Mouse (Mus musculus) adrenal gland, adult 8-10 months (tissue): ENCODE results near the gene Gprc5c. TPM values are rescaled to one million over a fixed set of nuclear protein-coding genes. Genes with fewer than 3 reads are reported as not detected.

Experiments
- DNase-seq: peaks from one replicate; pipeline ENCODE4 v3.0.0; 2022
- total RNA-seq, 4 experiments: library from RNA; stranded (reverse); gene quantifications; 2 replicates each; pipeline ENCODE4 v1.2.4; 2022

Gene Gprc5c
- total RNA-seq, result 1 to 10 TPM; 4.3 to 7.7 (median 4.6) TPM

GRCm38 (mm10) chr11:114850452-114851268, at the start of gene Gprc5c:
Gene Gprc5c, plus strand, starts transcription at chr11:114851152.
- DNase-seq, result no peak

GRCm38 (mm10) chr11:114801906-114802305, 49.0 kb upstream of the Gprc5c start:
- no peak for DNase-seq

GRCm38 (mm10) chr11:114802540-114803267, 48.2 kb upstream of the Gprc5c start:
- no peak for DNase-seq

GRCm38 (mm10) chr11:114803990-114804389, 47.0 kb upstream of the Gprc5c start:
- no peak for DNase-seq

GRCm38 (mm10) chr11:114807025-114807424, 43.9 kb upstream of the Gprc5c start:
- no peak for DNase-seq

GRCm38 (mm10) chr11:114807686-114808427, 43.1 kb upstream of the Gprc5c start:
- DNase-seq, result no peak

GRCm38 (mm10) chr11:114809371-114809770, 41.6 kb upstream of the Gprc5c start:
- no peak for DNase-seq

GRCm38 (mm10) chr11:114810344-114810743, 40.6 kb upstream of the Gprc5c start:
- DNase-seq, result no peak

GRCm38 (mm10) chr11:114812731-114813240, 38.2 kb upstream of the Gprc5c start:
- DNase-seq, result peak; percentile 70

GRCm38 (mm10) chr11:114814873-114815592, 35.9 kb upstream of the Gprc5c start:
- DNase-seq, result no peak

GRCm38 (mm10) chr11:114816934-114817333, 34.0 kb upstream of the Gprc5c start:
- no peak for DNase-seq

GRCm38 (mm10) chr11:114818185-114818584, 32.8 kb upstream of the Gprc5c start:
- DNase-seq, result no peak

- DNase-seq, result no peak
Measured at GRCm38 (mm10) chr11:114819110-114819509, 31.8 kb upstream of the Gprc5c start.

GRCm38 (mm10) chr11:114820444-114820843, 30.5 kb upstream of the Gprc5c start:
- DNase-seq, result no peak

- no peak for DNase-seq
Measured at GRCm38 (mm10) chr11:114821325-114821724, 29.6 kb upstream of the Gprc5c start.

- no peak for DNase-seq
Measured at GRCm38 (mm10) chr11:114822727-114823126, 28.2 kb upstream of the Gprc5c start.

GRCm38 (mm10) chr11:114823199-114823725, 27.7 kb upstream of the Gprc5c start:
- DNase-seq, result no peak

GRCm38 (mm10) chr11:114826686-114827085, 24.3 kb upstream of the Gprc5c start:
- DNase-seq, result no peak

GRCm38 (mm10) chr11:114829499-114830432, 21.2 kb upstream of the Gprc5c start:
- no peak for DNase-seq

- no peak for DNase-seq
Measured at GRCm38 (mm10) chr11:114830433-114830773, 20.5 kb upstream of the Gprc5c start.

- no peak for DNase-seq
Measured at GRCm38 (mm10) chr11:114833166-114833565, 17.8 kb upstream of the Gprc5c start.
